Mouse (Mus musculus) heart, embryonic 14.5 days (tissue): ENCODE measurements around the gene Nol4l. TPM values are rescaled to one million over a fixed set of nuclear protein-coding genes. Genes with fewer than 3 reads are reported as not detected.
A peak's percentile ranks its signal among the peaks of the same experiment; 100 is the strongest.

Experiments used
- ATAC-seq: fragments of 200-750 bp; cut with Nextera tagmentation; 2 replicates; pipeline ENCODE4 v1.8.0; 2017; ENCODE audit warnings: low read depth, moderate TSS enrichment; ENCODE audit not compliant: insufficient number of reproducible peaks, insufficient read depth, low FRiP score
- H3K27ac ChIP-seq, 2 experiments: fragments of 200-500 bp in 1 of 2; fragments of 300-500 bp in 1 of 2; sonication (generic) in 1 of 2; replicated peaks in 1 of 2; 2 replicates each; pipeline ENCODE4 v1.5.1; 2012 to 2014; ENCODE audit warnings: low read depth in 2 of 2, low read length in 2 of 2, control low read depth in 1 of 2, mild to moderate bottlenecking in 1 of 2, mixed read lengths in 1 of 2; ENCODE audit not compliant: control insufficient read depth in 1 of 2, insufficient read depth in 1 of 2
- H3K27me3 ChIP-seq: fragments of 300-500 bp; sonication (generic); 2 replicates; pipeline ENCODE4 v1.6.1; 2014; ENCODE audit warnings: mild to moderate bottlenecking, low read length, control low read depth; ENCODE audit not compliant: control insufficient read depth, insufficient read depth
- H3K36me3 ChIP-seq: fragments of 300-500 bp; sonication (generic); 2 replicates; pipeline ENCODE4 v1.6.1; 2014; ENCODE audit warnings: mild to moderate bottlenecking, control low read depth, low read length, mixed read lengths; ENCODE audit not compliant: control insufficient read depth, insufficient read depth
- H3K4me1 ChIP-seq, 2 experiments: fragments of 200-500 bp in 1 of 2; fragments of 300-500 bp in 1 of 2; sonication (generic) in 1 of 2; 2 replicates each; pipeline ENCODE4 v1.6.1; 2012 to 2014; ENCODE audit warnings: low read length in 2 of 2, control low read depth in 1 of 2, mixed read lengths in 1 of 2; ENCODE audit not compliant: control insufficient read depth in 2 of 2, insufficient read depth in 2 of 2
- H3K4me2 ChIP-seq: fragments of 300-500 bp; sonication (generic); 2 replicates; pipeline ENCODE4 v1.6.1; 2014; ENCODE audit warnings: mild to moderate bottlenecking, low read length
- H3K4me3 ChIP-seq, 2 experiments: fragments of 200-500 bp in 1 of 2; fragments of 300-500 bp in 1 of 2; sonication (generic) in 1 of 2; 2 replicates each; pipeline ENCODE4 v1.5.1; 2012 to 2014; ENCODE audit warnings: low read length in 2 of 2, mild to moderate bottlenecking in 2 of 2, control low read depth in 1 of 2, low read depth in 1 of 2, moderate library complexity in 1 of 2; ENCODE audit not compliant: control insufficient read depth in 1 of 2, insufficient read depth in 1 of 2
- H3K9ac ChIP-seq: fragments of 300-500 bp; sonication (generic); 2 replicates; pipeline ENCODE4 v1.6.1; 2014; ENCODE audit warnings: mild to moderate bottlenecking, low read length
- H3K9me3 ChIP-seq: fragments of 300-500 bp; sonication (generic); 2 replicates; pipeline ENCODE4 v1.6.1; 2016; ENCODE audit warnings: low read length, control low read depth; ENCODE audit not compliant: control insufficient read depth
- WGBS: fragments of 180-500 bp; shearing (Covaris S2); extraction: QIAGEN DNeasy Blood & Tissue Kit; methylation state at CpG from one replicate; pipeline ENCODE4 v1.1.7; 2014; 5-methylcytosine and 5-hydroxymethylcytosine counted together
- polyA plus RNA-seq: library from polyadenylated mRNA; unstranded; fragments of >200 nt; fragmentation: Nextera tagmentation; extraction: Ambion mirVana; gene quantifications from 2 replicates; pipeline ENCODE4 v1.2.1, GENCODE M21; 2014

Nol4l gene
- polyA plus RNA-seq, 1 experiment from 2014 or later, result 12.6 TPM

DNA sequence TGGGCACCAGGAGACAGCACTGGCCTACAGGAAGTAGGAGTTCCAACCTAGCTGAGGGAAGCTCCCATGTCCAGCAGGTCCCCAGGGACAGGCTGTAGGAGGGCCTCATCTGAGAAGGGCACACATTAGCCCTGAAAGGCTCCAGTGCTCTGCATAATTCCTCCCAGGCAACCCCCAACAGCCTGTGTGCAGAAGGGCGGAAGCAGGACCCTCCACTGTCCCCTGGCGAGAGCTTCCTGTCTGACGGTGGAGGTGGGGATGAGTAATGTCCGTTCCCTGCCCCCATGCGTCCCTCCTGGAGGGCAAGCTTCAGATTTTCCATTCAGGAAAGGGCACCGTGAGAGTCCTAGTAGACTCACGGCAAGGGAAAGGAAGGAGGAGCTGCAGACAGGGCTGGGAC lies 97.3 kb downstream of the Nol4l start:
- Histone ChIP-seq H3K27me3 (no peaks in the 10 kb centered on the region), H3K4me3 (no peak overlapping the region), H3K9me3 (no peaks in the 10 kb centered on the region), H3K27ac (peak overlapping the region; percentile 64 to 75), H3K4me1 (peaks cover 69 to 76% of the 10 kb centered on the region in 2 experiments), H3K4me2 (peak overlapping the region; percentile 16; the same call in 1 of the 2 replicates), H3K9ac (peak overlapping the region; percentile 25; the same call in 1 of the 2 replicates), H3K36me3 (peaks cover 62% of the 10 kb centered on the region)
- whole genome bisulfite sequencing, result 32% methylated on average over 7 of the region's 7 CpGs
- no peak for ATAC-seq

DNA sequence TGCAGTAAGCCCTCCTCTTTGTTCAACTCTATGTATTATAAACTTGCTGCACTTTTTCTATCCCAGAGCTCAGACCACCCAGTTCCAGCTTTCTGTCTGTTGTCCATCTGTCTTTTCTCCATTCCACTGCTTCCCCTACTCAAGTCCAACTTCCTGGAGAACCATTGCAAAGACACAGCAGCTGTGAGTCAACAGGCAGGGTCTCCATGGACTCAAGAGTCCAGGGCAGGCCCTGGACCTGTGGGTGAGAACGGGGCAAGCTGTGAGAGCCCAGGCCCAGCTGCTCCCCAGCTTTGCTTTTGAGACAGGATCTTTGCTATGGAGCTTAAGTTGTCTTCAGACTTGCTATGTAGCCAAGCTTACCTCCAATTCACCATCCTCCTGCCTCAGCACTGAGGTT lies 99.2 kb downstream of the Nol4l start:
- H3K9ac ChIP-seq, result no peak overlapping the region
- no peak overlapping the region for H3K27ac ChIP-seq
- ATAC-seq, result no peak
- H3K4me3 ChIP-seq, result no peak overlapping the region
- no peak overlapping the region for H3K4me2 ChIP-seq
- H3K36me3 ChIP-seq, result peaks cover 60% of the 10 kb centered on the region
- H3K27me3 ChIP-seq, result no peaks in the 10 kb centered on the region
- no peaks in the 10 kb centered on the region for H3K9me3 ChIP-seq
- WGBS, result 92% methylated on average over 1 of the region's 1 CpGs
- H3K4me1 ChIP-seq, result peaks cover 61 to 74% of the 10 kb centered on the region in 2 experiments

DNA sequence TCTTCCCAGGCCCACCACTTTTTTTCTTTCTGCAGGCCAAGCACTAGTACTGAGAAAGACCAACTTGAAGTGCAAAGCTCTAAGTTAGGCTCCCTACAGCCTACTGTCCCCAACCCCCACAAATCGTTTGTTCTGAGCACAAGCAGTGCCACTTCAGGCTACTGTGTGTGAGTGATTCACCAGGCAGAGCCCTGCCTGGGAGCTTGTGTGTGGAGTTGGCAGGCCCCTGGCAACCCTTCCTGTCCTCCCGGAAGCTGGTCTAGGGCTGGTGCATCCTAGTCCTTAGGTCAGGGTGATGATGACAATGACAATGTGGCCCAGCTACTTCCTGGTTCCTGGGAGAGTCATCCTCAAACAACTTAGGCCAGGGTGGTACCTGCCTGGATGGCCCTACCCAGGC lies 101.3 kb downstream of the Nol4l start:
- H3K9me3 ChIP-seq, result no peaks in the 10 kb centered on the region
- H3K27ac ChIP-seq, result peak overlapping the region in 1 of 2 experiments; percentile 28; a peak in 1 of 4 replicates
- H3K4me3 ChIP-seq, result no peak overlapping the region
- H3K36me3 ChIP-seq, result peaks cover 65% of the 10 kb centered on the region
- 41% methylated on average over 2 of the region's 2 CpGs for WGBS
- ATAC-seq, result no peak
- no peak overlapping the region for H3K9ac ChIP-seq
- H3K27me3 ChIP-seq, result no peaks in the 10 kb centered on the region
- no peak overlapping the region for H3K4me2 ChIP-seq
- H3K4me1 ChIP-seq, result peaks cover 53 to 73% of the 10 kb centered on the region in 2 experiments

GRCm38 (mm10) chr2:153426931-153427330 lies 102.8 kb downstream of the Nol4l start:
- Histone ChIP-seq H3K9ac (no peak overlapping the region; the same call in 1 of the 2 replicates), H3K4me3 (no peak overlapping the region), H3K4me1 (peaks cover 48 to 73% of the 10 kb centered on the region in 2 experiments), H3K27me3 (no peaks in the 10 kb centered on the region), H3K36me3 (peaks cover 61% of the 10 kb centered on the region), H3K9me3 (no peaks in the 10 kb centered on the region), H3K4me2 (no peak overlapping the region), H3K27ac (peak overlapping the region; percentile 32 to 44; a peak in 3 of 4 replicates)
- 0 out of 2 replicates have a peak, but pooled peaks have one; percentile 12 for ATAC-seq
- 3% methylated on average over 2 of the region's 2 CpGs for WGBS

DNA sequence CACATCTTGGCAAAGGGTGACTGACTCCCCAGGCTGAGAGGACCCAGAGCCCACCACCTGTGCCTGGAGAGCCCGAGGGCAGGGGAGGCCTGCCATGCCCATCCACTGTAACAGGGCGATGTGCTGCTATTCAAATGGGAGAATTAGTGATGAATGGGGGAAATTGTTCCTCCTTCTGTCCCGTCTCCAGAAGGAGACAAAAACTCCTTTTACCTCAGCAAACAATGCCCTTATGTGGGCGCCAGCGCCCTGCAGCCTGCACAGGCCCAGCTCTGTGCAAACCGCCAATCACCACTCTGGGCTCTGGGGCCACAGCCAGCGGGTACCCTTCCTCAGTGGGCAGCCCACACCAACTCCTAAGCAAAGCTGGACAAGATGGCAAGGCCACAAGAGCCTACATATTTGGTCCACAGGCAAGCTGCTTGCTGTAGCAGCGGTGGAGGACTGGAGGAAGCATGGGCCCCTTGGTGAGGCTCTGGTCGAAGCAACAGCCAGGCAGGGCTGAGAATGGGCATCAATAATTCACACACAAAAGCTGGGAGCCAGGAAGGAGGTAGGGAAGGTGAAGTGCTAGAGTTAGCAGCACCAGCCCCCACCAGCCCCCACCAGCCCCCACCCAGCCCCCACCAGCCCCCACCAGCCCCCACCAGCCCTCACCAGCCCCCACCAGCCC lies 103.6 kb downstream of the Nol4l start:
- 79% methylated on average over 9 of the region's 9 CpGs for WGBS
- Histone ChIP-seq H3K9ac (0 out of 2 replicates have a peak overlapping the region, but pooled peaks have one; percentile 11), H3K27ac (peak overlapping the region in 1 of 2 experiments; percentile 57; a peak in 1 of 4 replicates), H3K36me3 (peaks cover 53% of the 10 kb centered on the region), H3K4me3 (no peak overlapping the region), H3K9me3 (no peaks in the 10 kb centered on the region), H3K4me2 (no peak overlapping the region), H3K27me3 (no peaks in the 10 kb centered on the region), H3K4me1 (peaks cover 45 to 71% of the 10 kb centered on the region in 2 experiments)
- no peak for ATAC-seq

GRCm38 (mm10) chr2:153425124-153425844 lies 104.5 kb downstream of the Nol4l start:
- WGBS, result 75% methylated on average over 4 of the region's 4 CpGs
- no peak for ATAC-seq
- no peak overlapping the region for H3K4me3 ChIP-seq
- peak overlapping the region in 1 of 2 experiments; percentile 57; a peak in 1 of 4 replicates for H3K27ac ChIP-seq
- H3K9me3 ChIP-seq, result no peaks in the 10 kb centered on the region
- peaks cover 45 to 71% of the 10 kb centered on the region in 2 experiments for H3K4me1 ChIP-seq
- no peak overlapping the region for H3K4me2 ChIP-seq
- peaks cover 50% of the 10 kb centered on the region for H3K36me3 ChIP-seq
- H3K9ac ChIP-seq, result 0 out of 2 replicates have a peak overlapping the region, but pooled peaks have one; percentile 11
- no peaks in the 10 kb centered on the region for H3K27me3 ChIP-seq

DNA sequence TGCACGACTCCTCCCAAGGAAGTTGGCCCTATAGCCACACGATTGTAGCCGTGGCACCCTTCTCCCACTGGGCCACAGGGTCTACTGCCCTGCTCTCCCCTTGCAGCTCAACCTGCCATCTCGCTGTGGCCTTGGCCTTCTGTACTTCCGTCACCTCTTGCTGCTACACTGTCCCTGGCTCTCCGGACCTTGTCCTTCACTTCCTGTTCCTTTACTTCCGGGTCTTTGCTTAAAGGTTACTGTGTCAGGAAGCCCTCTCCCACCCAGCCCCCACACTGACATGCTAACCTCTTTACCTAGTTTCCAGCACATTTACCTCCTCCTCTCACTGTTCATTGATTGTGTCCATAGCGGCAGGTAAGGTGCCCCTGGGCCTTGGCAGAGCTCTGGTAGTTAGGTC lies 105.2 kb downstream of the Nol4l start:
- no peak overlapping the region for H3K4me2 ChIP-seq
- H3K27ac ChIP-seq, result no peak overlapping the region
- H3K27me3 ChIP-seq, result no peaks in the 10 kb centered on the region
- no peak for ATAC-seq
- H3K4me1 ChIP-seq, result peaks cover 45 to 71% of the 10 kb centered on the region in 2 experiments
- H3K36me3 ChIP-seq, result peaks cover 52% of the 10 kb centered on the region
- WGBS, result 74% methylated on average over 8 of the region's 8 CpGs
- no peak overlapping the region for H3K4me3 ChIP-seq
- H3K9ac ChIP-seq, result no peak overlapping the region
- H3K9me3 ChIP-seq, result no peaks in the 10 kb centered on the region
